Mouse (Mus musculus) brain, embryonic 18.5 days (tissue): ENCODE data around the gene Zfp458.
"Not testable (repeated sequence)": the region's sequence is repeated elsewhere in the genome, so short reads cannot be mapped to it uniquely, and the experiment has no call there.

Experiments
- DNase-seq: peaks from one replicate; pipeline ENCODE4 v3.0.0-alpha.2; 2012; ENCODE audit warnings: low read depth, low spot score

Zfp458 gene

GRCm38 (mm10) chr13:67278314-67278713, at the start of gene Zfp458:
Gene Zfp458 (minus strand): TSS chr13:67278466.
- no peak for DNase-seq

- DNase-seq: no peak
These were observed 28.5 kb upstream of the Zfp458 start for GRCm38 (mm10) chr13:67306718-67307117.

- DNase-seq: peak; percentile 89
These were observed 27.8 kb upstream of the Zfp458 start, which contains the start of gene Zfp457 for GRCm38 (mm10) chr13:67305822-67306672. Gene Zfp457 (minus strand): TSS chr13:67306485.

GRCm38 (mm10) chr13:67269383-67270065, 8.7 kb downstream of the Zfp458 start:
- DNase-seq: not testable (repeated sequence)

GRCm38 (mm10) chr13:67268568-67269369, 9.5 kb downstream of the Zfp458 start:
- DNase-seq: peak; percentile 86

- DNase-seq: no peak
These were observed 64.2 kb downstream of the Zfp458 start for GRCm38 (mm10) chr13:67214015-67214607.
